Mouse (Mus musculus) myocyte (in vitro differentiated cells): ENCODE data around the gene Amz2.
A peak's percentile ranks its signal among the peaks of the same experiment; 100 is the strongest.

Experiments
- CEBPB ChIP-seq: IDR thresholded peaks from 2 replicates; pipeline ENCODE4 v1.6.1; 2011; ENCODE audit warnings: mild to moderate bottlenecking, moderate library complexity; ENCODE audit not compliant: poor library complexity, insufficient read depth, severe bottlenecking
- E2F4 ChIP-seq: IDR thresholded peaks from one replicate; pipeline ENCODE4 v1.6.1; 2011; ENCODE audit warnings: mild to moderate bottlenecking, control low read depth, moderate library complexity; ENCODE audit not compliant: insufficient read depth
- MAX ChIP-seq: IDR thresholded peaks from one replicate; pipeline ENCODE4 v1.6.1; 2011; ENCODE audit warnings: low read depth, mild to moderate bottlenecking, control low read depth
- MYOD1 ChIP-seq, 3 experiments: IDR thresholded peaks; one replicate each; pipeline ENCODE4 v1.6.1; 2011; ENCODE audit warnings: control low read depth in 2 of 3, low read depth in 2 of 3, mild to moderate bottlenecking in 2 of 3, moderate library complexity in 1 of 3; ENCODE audit not compliant: insufficient read length in 2 of 3, control insufficient read depth in 1 of 3
- POLR2A ChIP-seq: IDR thresholded peaks from one replicate; pipeline ENCODE4 v1.6.1; 2011; ENCODE audit warnings: low read depth, mild to moderate bottlenecking, control low read depth, moderate library complexity; ENCODE audit not compliant: insufficient read length
- POLR2AphosphoS2 ChIP-seq: IDR thresholded peaks from one replicate; pipeline ENCODE4 v1.6.1; 2011; ENCODE audit warnings: low read depth, control low read depth; ENCODE audit not compliant: insufficient read length
- REST ChIP-seq: IDR thresholded peaks from one replicate; pipeline ENCODE4 v1.6.1; 2011; ENCODE audit warnings: mild to moderate bottlenecking, control low read depth, moderate library complexity; ENCODE audit not compliant: insufficient read depth, insufficient read length
- SRF ChIP-seq: IDR thresholded peaks from one replicate; pipeline ENCODE4 v1.6.1; 2011; ENCODE audit warnings: low read depth; ENCODE audit not compliant: control insufficient read depth, insufficient read length
- TCF12 ChIP-seq: IDR thresholded peaks from one replicate; pipeline ENCODE4 v1.6.1; 2011; ENCODE audit warnings: mild to moderate bottlenecking, control low read depth; ENCODE audit not compliant: poor library complexity, insufficient read depth, severe bottlenecking
- TCF3 ChIP-seq: IDR thresholded peaks from one replicate; pipeline ENCODE4 v1.6.1; 2011; ENCODE audit warnings: low read depth, control low read depth; ENCODE audit not compliant: insufficient read length
- USF1 ChIP-seq: IDR thresholded peaks from one replicate; pipeline ENCODE4 v1.6.1; 2011; ENCODE audit warnings: low read depth, mild to moderate bottlenecking, control low read depth, moderate library complexity

- TF ChIP-seq POLR2A: no peak
- TF ChIP-seq MAX: no peak
- no peak for TF ChIP-seq POLR2AphosphoS2
- no peak for TF ChIP-seq TCF3
- peak in 2 of 3 experiments; percentile 26 to 63 for TF ChIP-seq MYOD1 (IDR thresholded peaks at IDR 0.05; ENCODE audit: control insufficient read depth in 1 of 3, insufficient read length in 2 of 3, low read depth in 2 of 3)
- no peak for TF ChIP-seq USF1
- no peak for TF ChIP-seq E2F4
- TF ChIP-seq CEBPB: peak; percentile 29; the same call in 1 of the 2 replicates
- no peak for TF ChIP-seq TCF12
- TF ChIP-seq REST: no peak
- TF ChIP-seq SRF: no peak
Measured at GRCm38 (mm10) chr11:109485398-109486045, 59.8 kb downstream of the Amz2 start.
